Mouse (Mus musculus) forebrain, embryonic 10.5 days (tissue): ENCODE measurements around the gene Prr5l. TPM values are rescaled to one million over a fixed set of nuclear protein-coding genes. Genes with fewer than 3 reads are reported as not detected.

Experiments
- DNase-seq: peaks from one replicate; pipeline ENCODE4 v3.0.0-alpha.2; 2017; ENCODE audit warnings: low spot score; ENCODE audit errors: extremely low spot score
- H3K27ac ChIP-seq: fragments of 300-500 bp; sonication (generic); 2 replicates; pipeline ENCODE4 v1.5.1; 2016; ENCODE audit warnings: mild to moderate bottlenecking
- H3K27me3 ChIP-seq: fragments of 300-500 bp; sonication (generic); 2 replicates; pipeline ENCODE4 v1.6.1; 2016; ENCODE audit warnings: mild to moderate bottlenecking; ENCODE audit not compliant: poor library complexity, severe bottlenecking
- H3K36me3 ChIP-seq: fragments of 300-500 bp; sonication (generic); replicated peaks from 2 replicates; pipeline ENCODE4 v1.6.1; 2016; ENCODE audit warnings: mild to moderate bottlenecking, moderate library complexity
- H3K4me1 ChIP-seq: fragments of 300-500 bp; sonication (generic); 2 replicates; pipeline ENCODE4 v1.6.1; 2016
- H3K4me3 ChIP-seq: fragments of 300-500 bp; sonication (generic); 2 replicates; pipeline ENCODE4 v1.5.1; 2016; ENCODE audit warnings: mild to moderate bottlenecking, moderate library complexity
- H3K9me3 ChIP-seq: fragments of 300-500 bp; sonication (generic); 2 replicates; pipeline ENCODE4 v1.6.1; 2016; ENCODE audit warnings: mild to moderate bottlenecking, moderate library complexity
- WGBS: fragments of 180-500 bp; shearing (Covaris S2); methylation state at CpG from one replicate; pipeline ENCODE4 v1.1.7; 2016; 5-methylcytosine and 5-hydroxymethylcytosine counted together
- polyA plus RNA-seq: library from polyadenylated mRNA; unstranded; fragments of >200 nt; fragmentation: Nextera tagmentation; extraction: Ambion mirVana; gene quantifications from 2 replicates; pipeline ENCODE4 v1.2.1, GENCODE M21; 2016

Gene Prr5l
- polyA plus RNA-seq, 1 experiment from 2014 or later: 25.4 TPM

DNA sequence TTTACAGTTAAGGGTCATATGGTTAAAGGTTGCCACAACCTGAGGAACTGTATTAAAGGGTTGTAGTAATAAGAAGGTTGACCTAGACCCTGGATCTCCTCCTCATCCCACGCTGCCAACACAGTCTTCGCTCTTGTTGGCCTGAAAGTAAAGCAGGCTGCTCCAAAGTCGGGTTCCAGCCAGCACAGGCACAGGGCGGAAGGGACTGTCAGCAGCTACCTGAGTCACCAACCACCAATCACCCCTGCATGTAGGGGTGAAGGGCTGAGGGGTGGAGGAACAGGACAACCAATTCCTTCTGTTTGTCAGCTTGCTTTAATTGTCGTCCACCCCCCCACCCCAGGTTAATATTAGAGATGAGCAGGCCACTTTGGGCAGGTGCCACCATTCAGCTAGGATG is 119.3 kb downstream of the Prr5l start:
- Histone ChIP-seq H3K36me3 (peaks cover 34% of the 10 kb centered on the region), H3K9me3 (no peaks in the 10 kb centered on the region), H3K27ac (no peak overlapping the region), H3K27me3 (no peaks in the 10 kb centered on the region), H3K4me1 (peaks cover 11% of the 10 kb centered on the region), H3K4me3 (no peak overlapping the region)
- DNase-seq: no peak
- 89% methylated on average over 5 of the region's 5 CpGs for WGBS

DNA sequence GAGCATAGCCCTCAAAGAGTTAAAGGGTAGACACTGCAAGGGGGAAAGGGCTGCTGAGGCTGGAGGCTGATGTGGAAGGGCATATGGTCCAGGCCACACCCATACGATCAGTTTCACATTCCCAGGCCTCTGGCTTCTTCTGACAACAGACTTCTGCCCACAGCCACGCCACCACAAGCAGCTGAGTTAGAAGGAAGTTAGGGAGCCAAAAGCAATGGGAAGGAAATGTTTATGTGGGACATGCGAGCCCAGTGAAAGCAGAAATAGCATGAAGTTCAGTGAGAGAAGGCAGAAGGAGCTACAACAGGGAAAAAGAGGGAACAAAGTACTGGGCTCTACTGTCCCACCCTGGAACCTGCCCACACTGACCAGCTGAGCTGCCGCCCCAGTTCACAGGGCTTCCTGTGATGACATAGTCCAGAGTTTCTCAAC is 119.9 kb downstream of the Prr5l start:
- Histone ChIP-seq H3K27ac (0 out of 2 replicates have a peak overlapping the region, but pooled peaks have one; percentile 17), H3K4me1 (peaks cover 11% of the 10 kb centered on the region), H3K9me3 (no peaks in the 10 kb centered on the region), H3K4me3 (no peak overlapping the region), H3K27me3 (no peaks in the 10 kb centered on the region), H3K36me3 (peaks cover 28% of the 10 kb centered on the region)
- DNase-seq: no peak
- WGBS: 72% methylated on average over 4 of the region's 4 CpGs

DNA sequence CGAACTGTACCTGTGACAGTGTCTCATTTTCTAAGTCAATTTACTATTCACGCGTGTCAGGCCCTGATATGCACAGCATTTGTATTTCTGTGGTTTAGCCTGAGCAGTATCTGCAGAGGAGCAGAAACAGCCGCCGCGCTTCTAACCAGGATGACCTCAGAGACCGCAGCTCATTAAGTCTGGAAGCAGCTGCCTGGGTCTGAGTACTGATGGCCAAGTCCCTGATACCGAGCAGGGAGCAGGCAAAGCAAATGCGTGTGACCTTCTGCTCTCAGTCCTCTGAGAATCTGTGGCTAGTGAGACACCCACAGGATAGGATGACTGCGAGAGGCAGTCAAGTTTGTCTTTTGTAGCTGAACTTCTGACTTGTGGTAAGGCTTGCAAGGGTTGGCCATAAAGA is 120.4 kb downstream of the Prr5l start:
- H3K9me3 ChIP-seq: no peaks in the 10 kb centered on the region
- 0 out of 2 replicates have a peak overlapping the region, but pooled peaks have one; percentile 17 for H3K27ac ChIP-seq
- H3K36me3 ChIP-seq: peaks cover 25% of the 10 kb centered on the region
- H3K4me3 ChIP-seq: no peak overlapping the region
- 86% methylated on average over 10 of the region's 10 CpGs for WGBS
- peaks cover 14% of the 10 kb centered on the region for H3K4me1 ChIP-seq
- no peaks in the 10 kb centered on the region for H3K27me3 ChIP-seq
- DNase-seq: no peak

DNA sequence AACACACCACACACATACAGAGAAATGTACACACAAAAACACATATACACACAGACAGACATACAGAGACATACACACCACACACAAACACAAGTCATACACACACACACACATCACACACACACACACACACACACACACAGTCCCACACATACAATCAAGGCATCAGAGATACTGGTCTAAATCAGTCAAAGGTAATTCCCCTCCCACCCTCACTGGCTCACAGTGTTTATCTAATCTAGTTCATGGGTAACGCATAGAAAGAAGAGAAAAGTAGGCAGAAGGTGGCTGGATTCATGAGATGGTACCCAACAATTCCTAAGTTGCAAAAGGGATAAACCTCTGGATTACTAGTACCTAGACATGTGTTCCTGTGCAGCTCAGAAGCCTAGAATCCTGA is 120.9 kb downstream of the Prr5l start:
- DNase-seq: no peak
- WGBS: 92% methylated on average over 1 of the region's 1 CpGs
- H3K9me3 ChIP-seq: no peaks in the 10 kb centered on the region
- H3K4me1 ChIP-seq: peaks cover 19% of the 10 kb centered on the region
- H3K27ac ChIP-seq: no peak overlapping the region
- H3K4me3 ChIP-seq: no peak overlapping the region
- peaks cover 22% of the 10 kb centered on the region for H3K36me3 ChIP-seq
- H3K27me3 ChIP-seq: no peaks in the 10 kb centered on the region

DNA sequence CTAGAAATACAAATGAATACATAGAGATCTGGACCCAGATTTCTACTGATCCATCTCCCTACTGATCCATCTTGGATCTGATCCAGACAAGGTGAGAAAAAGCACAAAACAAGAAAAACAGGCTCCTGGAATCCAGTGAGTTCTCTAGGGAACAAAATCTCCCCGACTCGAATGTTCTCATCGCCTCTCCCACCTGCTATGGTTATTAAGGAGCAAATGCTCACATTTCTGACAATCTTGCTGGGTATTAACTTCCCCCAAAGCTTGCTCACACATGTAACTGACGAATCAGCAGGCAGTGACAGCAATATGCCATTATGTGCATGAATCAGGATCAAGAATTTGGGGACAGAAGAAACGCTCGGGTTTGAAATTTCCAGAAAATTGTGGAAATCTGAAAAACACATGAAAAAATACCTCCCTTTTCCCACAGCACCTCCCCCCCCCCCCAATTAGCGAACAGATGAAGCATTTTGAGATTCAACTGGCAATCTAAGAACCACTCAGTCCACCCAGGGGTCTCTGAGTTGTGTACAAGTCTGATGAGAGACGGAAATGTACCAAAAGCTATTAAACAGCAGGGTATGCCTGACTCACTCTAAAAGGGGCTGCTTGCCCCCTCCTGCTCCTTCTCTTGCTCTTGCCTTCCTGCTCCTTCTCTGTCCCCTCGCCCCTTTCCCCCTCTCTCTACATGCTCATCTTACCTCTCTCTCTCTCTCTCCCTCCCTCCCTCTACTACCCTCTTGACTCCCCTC is 123.1 kb downstream of the Prr5l start:
- no peak overlapping the region for H3K4me3 ChIP-seq
- no peak overlapping the region for H3K27ac ChIP-seq
- H3K9me3 ChIP-seq: no peaks in the 10 kb centered on the region
- DNase-seq: no peak
- peaks cover 40% of the 10 kb centered on the region for H3K4me1 ChIP-seq
- H3K27me3 ChIP-seq: no peaks in the 10 kb centered on the region
- 82% methylated on average over 9 of the region's 9 CpGs for WGBS
- peaks cover 15% of the 10 kb centered on the region for H3K36me3 ChIP-seq

DNA sequence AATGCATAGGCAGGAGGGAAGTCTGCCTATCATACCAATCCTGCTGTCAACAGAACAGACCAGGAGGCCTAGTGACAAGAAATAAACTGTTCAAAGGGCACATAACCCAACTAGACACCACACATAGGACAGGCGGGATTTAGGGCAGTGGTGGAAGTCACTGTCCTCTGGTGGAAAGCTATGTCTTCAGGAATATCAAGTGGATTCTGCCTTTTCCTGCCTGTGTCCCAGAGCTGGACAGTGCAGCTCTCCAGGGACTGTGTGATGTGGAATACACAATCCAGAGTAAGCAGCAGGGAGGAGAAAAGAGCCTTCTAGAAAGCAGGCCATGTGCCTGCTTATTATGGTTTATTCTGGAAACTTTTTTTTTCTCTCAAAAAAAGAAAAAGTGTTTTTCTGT is 125.0 kb downstream of the Prr5l start:
- 80% methylated on average over 1 of the region's 1 CpGs for WGBS
- H3K36me3 ChIP-seq: peaks cover 6% of the 10 kb centered on the region; the same call in 1 of the 2 replicates
- H3K27ac ChIP-seq: no peak overlapping the region
- H3K4me3 ChIP-seq: no peak overlapping the region
- no peak for DNase-seq
- peaks cover 45% of the 10 kb centered on the region for H3K4me1 ChIP-seq
- no peaks in the 10 kb centered on the region for H3K9me3 ChIP-seq
- no peaks in the 10 kb centered on the region for H3K27me3 ChIP-seq

DNA sequence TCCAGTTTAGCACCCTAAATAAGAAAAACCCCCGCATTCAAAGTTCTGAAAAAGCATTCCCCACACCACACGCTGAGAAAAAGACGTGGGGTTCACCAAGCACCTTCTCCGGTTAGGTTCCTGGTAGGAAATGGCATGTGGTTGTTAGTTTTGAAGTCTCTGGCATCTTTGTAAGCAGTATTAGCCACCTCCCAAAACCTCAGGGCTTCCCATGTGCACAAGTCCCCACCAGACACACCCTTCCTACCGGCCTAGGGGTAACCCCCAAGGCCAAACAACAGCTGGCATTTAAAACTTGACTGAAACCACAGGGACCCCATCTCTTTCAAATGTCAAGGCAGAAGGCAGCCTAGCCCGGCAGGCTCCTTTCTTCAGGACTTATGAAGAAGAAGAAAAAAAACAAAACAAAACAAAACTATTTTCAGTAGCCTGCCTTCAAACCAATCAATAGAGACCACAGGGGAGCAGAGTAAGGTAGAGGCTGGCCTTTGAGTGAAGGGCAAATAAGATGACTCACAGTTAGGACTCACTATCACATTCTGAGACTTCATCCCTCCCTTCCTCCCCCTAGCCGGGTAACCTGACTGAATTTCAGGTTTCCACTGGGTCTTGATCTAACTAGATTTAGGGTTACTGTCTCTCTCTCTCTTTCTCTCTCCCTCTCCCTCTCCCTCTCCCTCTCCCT is 126.6 kb downstream of the Prr5l start:
- no peaks in the 10 kb centered on the region for H3K27me3 ChIP-seq
- H3K9me3 ChIP-seq: no peaks in the 10 kb centered on the region
- H3K27ac ChIP-seq: peak overlapping the region; percentile 83
- no peak overlapping the region for H3K4me3 ChIP-seq
- 0 out of 2 replicates have a peak, but pooled peaks cover 3% of the 10 kb centered on the region for H3K36me3 ChIP-seq
- 23% methylated on average over 7 of the region's 7 CpGs for WGBS
- no peak for DNase-seq
- H3K4me1 ChIP-seq: peaks cover 55% of the 10 kb centered on the region

DNA sequence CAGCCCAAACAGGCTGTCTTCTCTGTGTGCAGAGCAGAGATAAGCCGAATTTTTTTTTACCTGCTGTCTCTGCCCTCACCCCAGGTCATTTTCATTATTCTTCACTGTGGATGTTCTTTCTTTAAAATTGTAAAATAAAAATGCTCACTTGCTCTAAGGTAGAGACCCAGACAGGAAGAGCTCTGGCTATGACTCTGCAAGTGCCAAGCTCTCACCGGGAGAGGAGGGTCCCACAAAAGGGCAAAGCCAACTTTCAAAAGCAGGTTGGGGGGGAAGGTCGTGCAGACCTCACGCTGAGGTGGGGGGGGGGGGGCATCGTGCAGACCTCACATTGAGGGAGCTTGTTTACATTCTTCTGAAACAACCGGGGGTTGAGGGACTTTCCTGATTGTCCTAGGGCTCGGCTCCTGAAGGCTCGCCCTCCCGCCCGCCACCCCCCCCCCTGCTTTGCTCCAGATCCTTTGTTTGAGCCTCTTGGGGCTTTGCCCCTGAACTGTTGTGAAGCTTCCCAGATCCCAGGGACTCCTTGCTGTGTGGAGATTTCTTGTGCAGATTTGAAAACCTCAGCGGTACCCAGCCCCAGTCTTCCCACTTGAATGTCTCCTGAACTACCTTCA is 127.8 kb downstream of the Prr5l start:
- Histone ChIP-seq H3K27ac (peak overlapping the region; percentile 83), H3K4me3 (peak overlapping the region; percentile 36), H3K4me1 (peaks cover 64% of the 10 kb centered on the region), H3K36me3 (0 out of 2 replicates have a peak, but pooled peaks cover 3% of the 10 kb centered on the region), H3K9me3 (no peaks in the 10 kb centered on the region), H3K27me3 (no peaks in the 10 kb centered on the region)
- WGBS: 2% methylated on average over 11 of the region's 11 CpGs
- DNase-seq: peak; percentile 24

DNA sequence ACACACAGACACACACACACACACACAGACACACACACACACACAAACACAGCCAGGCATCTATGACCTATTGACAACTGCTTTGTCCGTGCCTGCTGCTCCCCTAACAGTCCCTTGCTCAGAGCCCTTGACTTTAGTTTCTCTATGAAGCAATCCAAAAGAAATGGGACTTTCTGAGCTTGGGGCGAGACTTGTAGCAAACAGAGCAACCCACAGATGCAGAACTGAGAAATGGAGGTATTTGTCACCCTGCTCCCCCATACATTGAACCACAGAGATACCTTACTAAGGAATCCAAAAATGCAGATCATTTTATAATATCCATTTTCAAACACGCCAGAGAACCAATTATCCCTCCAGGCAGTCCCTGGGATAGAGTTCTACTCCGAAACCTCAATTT is 128.4 kb downstream of the Prr5l start:
- Histone ChIP-seq H3K4me3 (no peak overlapping the region), H3K27ac (peak overlapping the region; percentile 83), H3K4me1 (peaks cover 61% of the 10 kb centered on the region), H3K27me3 (no peaks in the 10 kb centered on the region), H3K36me3 (peaks cover 4% of the 10 kb centered on the region; the same call in 1 of the 2 replicates), H3K9me3 (no peaks in the 10 kb centered on the region)
- 51% methylated on average over 4 of the region's 4 CpGs for WGBS
- DNase-seq: no peak

DNA sequence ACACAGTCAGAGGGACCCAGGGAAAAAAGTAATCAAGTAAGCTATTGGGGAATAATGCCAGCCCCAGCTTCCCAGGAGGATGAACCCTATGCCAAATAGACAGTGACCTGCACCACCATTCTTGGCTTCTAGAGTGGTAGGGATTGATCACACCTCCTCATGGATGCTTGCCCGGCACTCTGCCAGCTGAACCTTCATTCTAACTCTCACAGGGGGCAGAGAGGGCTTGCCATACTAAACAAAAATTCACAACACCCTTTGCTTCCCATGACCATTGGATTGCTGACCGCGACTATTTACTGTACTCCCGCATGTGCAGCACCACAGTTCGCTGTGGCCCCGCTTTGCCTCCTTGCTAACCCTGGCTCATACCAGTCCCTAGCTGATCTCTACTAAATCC is 129.8 kb downstream of the Prr5l start:
- no peak for DNase-seq
- Histone ChIP-seq H3K4me3 (no peak overlapping the region), H3K27ac (0 out of 2 replicates have a peak overlapping the region, but pooled peaks have one; percentile 20), H3K27me3 (no peaks in the 10 kb centered on the region), H3K36me3 (peaks cover 8% of the 10 kb centered on the region), H3K9me3 (no peaks in the 10 kb centered on the region), H3K4me1 (peaks cover 61% of the 10 kb centered on the region)
- 89% methylated on average over 6 of the region's 6 CpGs for WGBS

DNA sequence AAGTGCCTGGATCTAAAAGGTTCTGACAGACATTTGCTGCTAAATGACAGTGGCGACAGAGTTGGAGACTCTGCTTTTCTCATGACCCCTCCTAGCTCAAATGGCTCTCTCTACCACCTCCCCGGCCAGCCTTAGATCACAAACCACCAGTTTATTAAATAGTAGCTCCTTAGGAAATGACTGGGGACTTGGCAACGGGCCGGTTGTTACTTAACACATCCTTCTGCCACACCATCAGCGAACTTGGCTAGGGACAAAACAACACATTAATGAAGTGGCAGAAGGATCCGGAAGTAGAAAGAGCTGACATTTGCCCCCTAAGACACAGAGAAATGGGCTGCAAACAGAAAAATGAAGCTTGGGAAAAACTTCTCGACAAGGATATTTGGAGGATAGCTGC is 130.4 kb downstream of the Prr5l start:
- H3K27me3 ChIP-seq: no peaks in the 10 kb centered on the region
- no peak overlapping the region for H3K4me3 ChIP-seq
- no peak for DNase-seq
- WGBS: 92% methylated on average over 7 of the region's 7 CpGs
- H3K9me3 ChIP-seq: no peaks in the 10 kb centered on the region
- 0 out of 2 replicates have a peak overlapping the region, but pooled peaks have one; percentile 20 for H3K27ac ChIP-seq
- H3K36me3 ChIP-seq: peaks cover 5% of the 10 kb centered on the region
- peaks cover 59% of the 10 kb centered on the region for H3K4me1 ChIP-seq

DNA sequence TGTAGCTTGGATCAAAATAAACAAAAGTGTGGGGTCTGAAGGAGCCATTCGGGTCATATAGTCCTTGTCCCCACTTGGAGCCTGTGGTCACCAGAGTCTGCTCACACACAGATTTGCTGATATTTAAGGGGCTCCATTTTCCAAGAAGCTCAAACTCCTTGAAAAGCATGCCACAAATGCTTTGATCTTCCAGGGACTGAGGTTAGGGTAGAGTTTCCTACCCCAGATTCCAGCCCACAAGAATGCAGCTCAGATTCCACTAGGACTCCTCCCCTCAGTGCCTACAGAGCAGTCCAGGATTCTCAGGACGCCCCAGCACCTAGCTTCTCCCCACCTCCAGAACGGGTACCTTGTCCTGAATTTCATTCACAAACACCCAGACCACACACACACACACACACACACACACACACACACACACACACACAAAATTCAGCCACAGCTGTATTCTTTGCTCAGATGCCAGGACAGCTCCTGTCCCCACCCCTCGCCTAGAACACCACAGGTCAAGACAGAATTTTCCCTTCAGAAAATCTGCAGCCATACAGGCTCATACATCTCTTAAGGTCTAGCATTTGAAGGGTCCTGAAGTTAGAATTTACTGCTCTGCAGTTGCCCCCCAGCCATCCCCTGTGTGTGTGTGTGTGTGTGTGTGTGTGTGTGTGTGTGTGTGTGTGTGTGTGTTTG is 131.4 kb downstream of the Prr5l start:
- peaks cover 50% of the 10 kb centered on the region for H3K4me1 ChIP-seq
- DNase-seq: peak; percentile 29
- H3K9me3 ChIP-seq: no peaks in the 10 kb centered on the region
- H3K4me3 ChIP-seq: no peak overlapping the region
- peak overlapping the region; percentile 68 for H3K27ac ChIP-seq
- H3K36me3 ChIP-seq: peaks cover 10% of the 10 kb centered on the region
- 40% methylated on average over 4 of the region's 4 CpGs for WGBS
- H3K27me3 ChIP-seq: no peaks in the 10 kb centered on the region
